Mouse (Mus musculus) erythroid progenitor cell, adult 5-6 weeks (primary cell): ENCODE results near the gene Pum2. TPM values are rescaled to one million over a fixed set of nuclear protein-coding genes. Genes with fewer than 3 reads are reported as not detected.
"Not testable (repeated sequence)": the region's sequence is repeated elsewhere in the genome, so short reads cannot be mapped to it uniquely, and the experiment has no call there.

Source experiments
- ATAC-seq: replicated peaks from 2 replicates; pipeline ENCODE4 v1.8.0; 2016; ENCODE audit warnings: moderate number of reproducible peaks, mild to moderate bottlenecking, moderate TSS enrichment, inconsistent platforms; ENCODE audit not compliant: poor library complexity, low FRiP score, severe bottlenecking
- total RNA-seq, 2 experiments: library from RNA; stranded (forward) in 1 of 2; stranded (reverse) in 1 of 2; fragments of 150-400 nt in 1 of 2; fragments of 186-747, 209-891 nt in 1 of 2; gene quantifications; 2 replicates each; pipeline versions ENCODE4 v1.2.3 to v1.2.4; 2015 to 2017; ENCODE audit warnings: low replicate concordance in 2 of 2

The Pum2 gene
- total RNA-seq, 2 experiments from 2014 or later, result 135 to 142 TPM

DNA sequence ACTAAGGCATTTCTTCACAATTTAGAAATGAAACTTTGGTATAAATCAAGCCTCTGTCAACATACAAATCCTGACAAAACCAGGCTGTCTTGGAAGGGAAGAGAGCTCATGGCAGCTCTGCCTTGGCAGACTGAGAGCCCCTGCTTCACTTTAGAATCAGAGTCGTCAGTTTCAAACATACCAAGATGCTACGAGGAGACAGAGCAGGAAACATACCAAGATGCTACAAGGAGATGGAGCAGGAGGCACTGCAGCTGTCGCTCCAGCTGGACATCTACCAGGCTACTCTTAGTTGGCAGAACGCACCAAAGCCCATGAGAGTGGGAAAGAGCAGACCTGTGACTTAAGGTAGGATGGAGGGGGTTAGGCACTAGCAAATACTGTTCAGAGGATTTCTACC is 11.2 kb upstream of the Pum2 start:
- no peak for ATAC-seq

DNA sequence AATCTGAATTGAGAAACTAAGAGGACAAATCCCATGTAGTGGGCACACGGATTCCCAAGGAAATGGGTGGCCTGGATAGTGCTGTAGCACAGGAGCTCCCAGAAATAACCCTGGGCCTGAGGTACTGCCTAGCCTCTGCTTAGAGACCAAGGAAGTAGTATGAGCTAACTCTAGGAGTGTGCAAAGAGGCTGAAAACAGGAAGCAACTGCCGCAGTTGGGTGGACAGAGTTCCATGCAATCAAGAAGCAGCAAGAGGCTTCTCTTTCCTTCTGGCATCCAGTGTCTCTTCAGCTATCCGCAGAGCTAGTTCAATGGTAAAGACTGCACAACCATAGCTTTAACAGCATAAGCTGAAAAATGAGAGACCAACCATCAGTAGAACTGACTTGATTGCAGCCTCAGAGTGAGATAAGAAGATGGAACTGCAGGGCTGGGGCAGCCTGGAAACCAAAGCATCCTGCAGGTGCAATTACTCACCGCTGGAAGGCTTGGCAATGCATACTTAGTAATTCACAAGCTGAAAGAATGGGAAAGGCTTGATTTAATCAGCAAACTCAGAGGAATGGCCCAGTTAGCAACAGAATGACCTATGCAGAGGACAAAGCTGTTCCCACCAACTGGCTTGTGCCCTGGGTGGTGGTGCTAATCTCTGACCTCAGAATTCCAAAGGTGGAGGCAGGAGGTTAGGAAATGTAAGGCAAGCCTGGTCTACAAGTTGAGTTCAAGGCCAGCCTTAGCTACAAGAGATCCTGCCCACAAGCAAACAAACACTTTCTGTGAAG is 6.3 kb upstream of the Pum2 start:
- ATAC-seq, result no peak

DNA sequence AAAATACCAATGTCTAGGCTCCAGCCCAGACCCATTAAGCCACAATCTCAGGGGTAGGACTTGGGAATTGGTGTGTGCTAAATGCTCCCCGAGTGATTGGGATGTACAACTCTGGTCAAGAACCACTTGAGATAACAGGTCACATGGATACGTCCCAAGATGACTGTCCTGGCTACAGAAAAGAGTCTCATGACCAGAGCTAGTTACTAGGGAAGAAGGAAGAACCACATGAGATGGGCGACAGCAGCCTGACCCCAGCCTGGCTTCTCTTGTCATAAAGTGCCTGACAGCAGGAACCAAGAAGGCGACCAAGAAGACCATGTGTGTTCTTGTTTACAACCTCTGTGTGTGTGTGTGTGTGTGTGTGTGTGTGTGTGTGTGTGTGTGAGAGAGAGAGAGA is 4.5 kb upstream of the Pum2 start:
- ATAC-seq, result no peak

DNA sequence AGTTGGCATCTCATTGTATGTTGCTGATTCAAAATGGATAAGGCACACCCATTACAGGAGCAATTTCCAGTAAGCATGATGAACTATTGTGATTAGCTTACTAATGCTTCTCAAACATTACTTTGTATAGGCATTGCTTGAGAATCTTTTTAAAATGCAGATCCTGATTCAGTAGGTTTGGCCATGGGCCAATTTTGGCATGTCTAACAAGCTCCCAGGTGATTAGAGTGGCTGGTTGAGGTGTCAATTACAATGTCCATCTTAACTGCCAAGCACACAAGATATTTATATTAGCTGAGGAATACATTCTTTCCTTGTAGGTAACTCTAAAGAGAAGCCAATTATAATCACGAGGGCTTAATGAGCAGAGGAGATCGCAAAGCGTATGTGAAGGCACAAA is 4.1 kb upstream of the Pum2 start:
- ATAC-seq, result no peak

DNA sequence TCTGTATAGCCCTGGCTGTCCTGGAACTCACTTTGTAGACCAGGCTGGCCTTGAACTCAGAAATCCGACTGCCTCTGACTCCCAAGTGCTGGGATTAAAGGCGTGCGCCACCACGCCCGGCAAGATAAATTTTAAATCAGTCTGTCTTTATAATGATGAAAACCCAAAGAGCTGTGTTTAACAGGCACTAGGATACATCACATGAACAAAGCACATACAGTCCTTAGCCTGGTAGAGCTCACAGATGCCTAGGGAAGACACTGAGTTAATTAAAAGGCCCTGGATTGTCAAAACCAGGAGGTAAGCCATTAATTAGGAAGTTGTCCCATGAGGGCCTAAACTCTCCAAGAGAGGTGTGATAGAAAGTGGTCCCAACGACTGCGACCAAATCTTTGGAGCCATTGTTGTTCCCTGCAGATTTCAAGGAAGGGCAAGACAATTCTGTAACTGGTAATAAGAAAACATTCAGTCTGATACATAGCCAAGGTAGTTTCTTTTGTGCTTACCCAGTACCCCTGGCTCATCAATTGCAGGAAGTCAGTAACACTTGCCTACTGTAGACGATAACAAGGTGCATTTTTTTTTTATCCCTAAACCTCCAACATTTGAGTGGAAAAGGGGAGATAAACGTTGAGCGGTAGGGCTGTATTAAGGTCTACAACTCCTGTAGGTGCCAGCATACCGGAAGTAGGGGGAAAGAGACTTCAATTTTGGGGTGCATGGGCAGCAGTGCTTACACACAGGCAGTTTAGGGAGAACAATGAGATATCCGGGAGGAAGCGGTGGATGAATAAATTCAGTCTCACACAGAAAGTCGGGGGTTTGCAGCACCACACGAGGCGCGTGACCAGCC is 587 bp upstream of the Pum2 start:
- ATAC-seq, result 0 out of 2 replicates have a peak, but pooled peaks have one; percentile 3

DNA sequence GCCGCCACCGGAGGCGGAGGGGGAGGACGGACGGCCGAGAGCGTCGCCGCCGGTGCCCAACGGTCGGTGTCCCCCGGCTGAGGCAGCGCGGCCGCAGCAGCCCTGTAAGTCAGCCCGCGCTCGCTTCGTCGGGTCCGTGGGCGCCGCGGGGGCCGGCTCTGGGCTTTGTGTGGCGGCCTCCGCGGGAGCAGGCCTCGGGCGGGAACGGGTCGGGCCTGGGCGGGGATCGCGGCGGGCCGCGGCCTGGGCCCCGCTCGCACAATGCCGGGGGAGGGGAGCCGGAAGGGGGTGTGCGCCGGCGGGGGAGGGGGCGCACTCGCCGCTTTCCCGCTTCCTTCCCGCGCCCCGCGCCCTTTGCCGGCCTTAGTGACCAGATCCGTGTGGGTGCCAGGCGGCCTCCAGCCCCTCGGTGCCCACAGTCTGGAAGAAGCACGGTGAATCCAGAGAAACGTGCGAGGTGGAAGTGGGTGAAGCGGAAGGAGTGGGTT is 487 bp downstream of the Pum2 start:
- peak; percentile 20 for ATAC-seq

DNA sequence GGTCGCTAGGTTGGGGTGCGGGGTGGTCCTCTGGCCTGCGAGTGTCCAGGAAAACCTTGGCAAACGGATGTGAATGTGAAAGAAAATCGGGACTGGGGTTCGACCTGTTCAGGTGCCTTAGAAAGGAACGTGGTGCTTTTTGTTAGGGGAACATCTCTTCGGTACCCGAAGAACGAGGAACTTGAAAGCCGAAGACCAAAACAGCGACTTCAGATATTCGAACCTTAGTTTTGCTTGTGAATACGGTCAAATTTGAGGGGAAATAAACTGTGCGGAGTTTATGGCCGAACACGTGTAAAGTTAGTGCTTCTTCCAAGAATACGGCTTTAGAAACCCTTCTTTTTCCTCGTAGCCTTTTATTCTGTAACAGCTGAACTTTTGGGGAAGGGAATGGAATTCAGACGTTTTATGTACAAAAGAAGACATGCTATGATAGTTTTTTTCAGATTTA is 982 bp downstream of the Pum2 start:
- ATAC-seq, result no peak

DNA sequence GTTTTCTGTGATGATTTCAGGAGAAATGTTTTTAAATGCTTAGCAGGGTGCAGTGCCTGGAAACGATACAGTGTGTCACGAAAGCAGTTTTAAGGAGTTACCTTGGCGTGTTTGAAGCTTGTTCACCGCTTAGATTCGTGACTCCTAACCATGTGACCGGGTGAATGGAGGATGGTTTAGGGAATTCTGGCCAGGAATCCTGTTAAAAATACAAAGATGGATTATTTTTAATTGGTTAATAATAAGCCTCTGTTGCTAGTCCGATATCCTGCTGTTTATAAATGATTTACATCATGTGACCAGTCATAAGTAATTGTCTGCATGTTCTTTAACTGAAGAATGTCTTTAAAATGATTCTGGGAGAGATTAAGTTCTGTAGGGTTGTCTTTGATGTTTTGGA is 1.4 kb downstream of the Pum2 start:
- ATAC-seq, result no peak

DNA sequence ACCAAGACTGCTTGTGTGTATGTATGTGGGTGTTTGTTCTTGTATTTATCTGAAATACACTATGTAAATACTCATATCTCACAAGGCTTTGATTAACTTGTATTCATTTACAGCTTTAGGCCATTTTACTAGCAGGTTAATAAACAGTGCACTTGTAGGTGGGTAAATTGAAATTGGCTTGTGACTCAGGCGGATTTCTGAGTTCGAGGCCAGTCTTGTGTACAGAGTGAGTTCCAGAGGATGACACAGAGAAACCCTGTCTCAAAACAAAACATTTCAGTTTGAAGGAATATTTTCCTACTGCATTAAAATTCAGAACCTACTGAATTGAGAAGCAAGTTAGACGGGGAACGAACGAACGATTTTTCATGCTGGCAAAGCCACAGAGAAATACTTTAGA is 2.4 kb downstream of the Pum2 start:
- no peak for ATAC-seq

DNA sequence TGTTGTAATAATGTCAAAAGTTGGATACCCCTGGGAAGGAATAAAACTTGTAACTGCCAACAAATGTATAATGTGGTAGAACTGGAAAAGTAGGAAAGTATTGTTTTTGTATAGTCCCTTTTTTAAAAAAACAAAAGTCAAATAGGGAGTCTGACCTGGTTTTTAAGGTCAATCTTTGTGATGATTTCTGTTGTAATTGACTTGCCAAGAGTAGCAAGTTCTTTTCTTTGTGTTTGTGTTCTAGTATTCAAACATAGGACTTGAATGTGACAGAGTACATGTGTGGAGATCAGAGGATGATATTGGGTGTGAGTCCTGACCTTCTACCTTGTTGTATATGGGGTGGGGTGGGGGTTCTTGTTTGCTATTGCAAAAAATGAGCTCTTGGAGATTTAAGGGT is 4.0 kb downstream of the Pum2 start:
- ATAC-seq, result no peak

DNA sequence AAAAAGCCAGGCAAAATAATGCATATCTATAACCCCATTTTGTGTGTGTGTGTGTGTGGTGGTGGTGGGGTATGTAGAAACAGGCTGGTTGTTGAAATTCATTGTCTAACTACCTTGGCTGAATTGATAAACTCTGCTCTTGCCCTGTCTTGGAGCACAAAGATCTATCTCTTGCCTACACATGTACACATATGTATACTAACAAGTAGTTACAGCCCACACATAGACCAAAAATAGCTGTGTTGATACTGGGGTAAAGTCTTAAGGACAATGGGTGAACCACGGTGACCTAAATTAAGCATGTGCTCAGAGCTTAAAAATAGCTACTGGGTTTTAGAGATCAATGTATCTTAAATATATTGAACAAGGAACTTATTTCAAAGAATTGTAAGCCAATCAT is 10.3 kb downstream of the Pum2 start:
- ATAC-seq, result no peak

DNA sequence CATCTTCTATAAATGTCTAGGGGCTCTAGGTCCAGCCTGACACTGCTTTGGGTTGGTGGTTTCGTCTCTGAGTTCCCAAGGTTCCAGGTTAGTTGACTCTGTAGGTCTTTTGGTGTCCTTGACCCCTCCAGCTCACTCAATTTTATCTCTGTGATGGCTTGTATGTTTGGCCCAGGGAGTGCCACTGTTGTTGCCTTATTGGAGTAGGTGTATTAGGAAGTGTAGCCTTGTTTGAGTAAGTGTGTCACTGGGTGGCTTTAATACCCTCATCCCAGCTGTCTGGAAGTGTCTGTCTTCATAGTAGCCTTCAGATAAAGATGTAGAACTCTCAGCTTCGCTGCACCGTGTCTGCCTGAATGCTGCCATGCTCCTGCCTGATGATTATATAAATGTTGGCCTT is 11.1 kb downstream of the Pum2 start:
- no peak for ATAC-seq

DNA sequence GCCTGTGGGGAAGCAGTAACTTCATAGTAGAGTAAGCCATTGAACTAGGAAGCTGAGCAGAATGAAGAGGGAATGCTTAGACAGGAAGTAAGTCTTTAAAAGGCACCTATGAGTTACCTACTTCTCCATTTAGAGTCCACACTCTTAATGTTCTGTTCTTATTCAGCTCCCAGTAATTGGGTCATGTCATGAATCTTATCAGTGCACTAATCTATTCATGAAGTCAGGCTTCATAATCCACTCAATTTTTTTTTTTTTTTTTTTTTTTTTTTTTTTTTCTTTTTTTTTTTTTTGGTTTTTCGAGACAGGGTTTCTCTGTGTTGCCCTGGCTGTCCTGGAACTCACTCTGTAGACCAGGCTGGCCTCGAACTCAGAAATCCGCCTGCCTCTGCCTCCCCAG is 15.9 kb downstream of the Pum2 start:
- not testable (repeated sequence) for ATAC-seq

DNA sequence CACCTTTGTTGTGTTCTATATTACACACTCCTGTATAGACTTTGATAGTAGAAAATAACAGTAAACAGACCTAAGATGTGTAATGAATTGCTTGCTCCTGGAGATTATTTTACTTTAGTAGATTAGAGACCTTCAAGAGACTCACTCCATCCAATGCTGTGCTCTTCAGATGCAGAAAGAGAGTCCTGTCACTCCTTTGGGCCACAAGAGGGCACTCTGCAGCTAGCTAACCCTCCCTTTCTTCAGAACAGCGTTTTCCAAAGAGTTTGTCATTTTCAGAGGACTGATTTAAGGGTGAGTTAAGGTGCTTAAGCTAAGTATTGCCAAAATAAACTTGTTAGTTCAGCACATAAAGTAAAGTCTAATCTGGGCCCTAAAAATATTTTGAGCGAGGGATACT is 25.0 kb downstream of the Pum2 start:
- peak; percentile 75 for ATAC-seq

DNA sequence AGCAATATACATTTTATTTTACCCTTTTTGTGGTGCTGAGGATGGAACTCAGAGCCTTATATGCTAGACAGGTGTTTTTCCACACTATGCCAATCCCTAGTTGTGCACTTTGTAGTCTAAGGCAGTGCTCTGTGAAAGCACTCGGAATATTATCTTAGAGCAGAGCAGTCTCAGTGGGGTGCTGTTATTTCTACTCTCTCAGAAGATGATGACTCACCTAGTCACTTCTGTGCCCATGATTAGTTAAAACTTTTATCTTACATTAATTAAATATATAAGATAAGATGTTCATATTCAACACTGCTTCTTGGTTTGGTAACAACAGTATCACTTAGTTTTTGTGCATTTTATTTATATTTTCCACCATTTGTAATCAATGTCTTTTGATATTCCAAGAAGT is 30.1 kb downstream of the Pum2 start:
- ATAC-seq, result no peak

DNA sequence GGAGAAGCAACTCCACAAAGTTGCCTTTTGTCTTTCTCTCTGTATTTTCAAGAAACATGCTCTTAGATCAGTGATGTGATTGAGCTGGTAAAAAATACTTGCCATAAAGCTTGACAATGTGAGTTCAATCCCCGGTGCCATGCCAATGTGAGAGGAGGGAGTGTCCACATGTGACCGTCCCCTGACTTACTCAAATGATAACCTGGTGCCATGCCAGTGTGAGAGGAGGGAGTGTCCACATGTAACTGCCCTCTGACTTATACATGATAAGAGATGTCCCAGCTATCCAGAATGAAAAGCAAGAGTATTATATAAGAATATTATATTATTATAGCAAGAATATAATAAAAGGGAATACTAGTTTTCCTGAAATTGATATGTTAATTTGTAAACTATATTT is 34.9 kb downstream of the Pum2 start:
- peak; percentile 100 for ATAC-seq

DNA sequence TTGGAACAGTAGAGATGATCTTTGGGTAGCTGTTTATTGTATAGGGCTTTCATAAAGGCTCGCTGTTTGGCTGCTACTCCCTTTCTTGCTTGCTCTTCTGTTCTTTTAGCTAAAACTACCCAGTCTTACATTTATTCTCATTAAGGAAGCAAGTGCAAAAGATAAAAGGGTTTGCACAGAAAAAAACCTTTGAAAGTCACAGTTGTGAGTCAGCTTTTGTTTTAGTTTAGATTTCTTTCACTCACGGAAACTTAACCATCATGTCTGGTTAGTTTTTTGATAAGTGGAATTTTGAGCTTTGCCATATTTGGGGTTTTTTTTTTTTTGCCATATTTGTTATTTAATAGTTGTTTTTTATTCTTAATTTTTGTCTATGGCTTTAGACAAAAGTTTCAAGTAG is 38.7 kb downstream of the Pum2 start:
- no peak for ATAC-seq

DNA sequence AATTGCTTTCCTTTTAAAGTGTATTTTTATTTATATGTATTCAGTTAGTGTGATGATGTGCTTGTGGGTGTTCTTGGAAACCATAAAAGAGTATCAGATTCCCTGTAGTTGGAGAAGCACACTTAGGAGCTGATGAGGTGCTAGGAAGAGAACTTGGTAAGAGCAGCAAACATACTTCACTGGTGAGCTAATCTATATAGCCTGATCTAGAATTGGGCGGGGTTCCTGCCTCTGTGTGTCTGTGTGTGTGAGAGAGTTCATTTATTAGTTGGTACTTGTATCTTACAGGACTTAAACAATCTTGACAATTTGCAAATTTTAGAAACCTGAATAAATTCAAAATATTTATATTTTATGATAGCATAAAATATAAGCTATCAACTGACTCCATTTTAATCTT is 42.2 kb downstream of the Pum2 start:
- peak; percentile 75 for ATAC-seq

DNA sequence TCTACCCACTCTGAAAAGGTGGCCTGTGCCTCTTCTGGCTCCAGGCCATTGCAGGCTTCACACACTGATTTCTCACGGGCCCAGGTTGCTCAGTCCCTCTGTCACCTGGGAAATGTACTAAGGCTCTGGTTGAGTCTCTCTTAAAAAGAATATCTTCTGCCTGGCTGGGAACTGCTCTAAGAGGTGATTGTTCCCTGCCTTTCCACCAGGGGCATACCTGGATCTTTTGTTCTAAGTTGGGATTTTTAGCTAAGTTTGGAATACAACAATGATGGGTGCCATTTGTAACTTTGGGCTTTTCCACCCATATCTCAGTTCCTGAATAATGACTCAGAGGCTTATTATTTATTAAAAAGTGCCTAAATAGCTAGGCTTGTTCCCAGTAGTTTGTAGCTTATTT is 53.0 kb downstream of the Pum2 start:
- no peak for ATAC-seq

DNA sequence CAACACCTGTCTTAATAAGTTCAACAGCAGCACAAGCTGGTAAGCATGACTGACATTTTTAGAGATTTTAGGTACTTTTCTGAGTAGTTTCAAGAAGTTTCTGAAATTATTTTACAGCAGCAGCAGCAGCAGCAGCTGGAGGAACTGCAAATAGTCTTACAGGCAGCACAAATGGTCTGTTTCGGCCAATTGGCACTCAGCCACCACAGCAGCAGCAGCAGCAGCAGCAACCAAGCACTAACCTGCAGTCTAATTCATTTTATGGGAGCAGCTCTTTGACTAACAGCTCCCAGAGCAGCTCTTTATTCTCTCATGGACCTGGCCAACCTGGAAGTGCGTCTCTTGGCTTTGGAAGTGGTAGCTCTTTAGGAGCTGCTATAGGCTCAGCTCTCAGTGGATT is 54.8 kb downstream of the Pum2 start:
- ATAC-seq, result no peak

DNA sequence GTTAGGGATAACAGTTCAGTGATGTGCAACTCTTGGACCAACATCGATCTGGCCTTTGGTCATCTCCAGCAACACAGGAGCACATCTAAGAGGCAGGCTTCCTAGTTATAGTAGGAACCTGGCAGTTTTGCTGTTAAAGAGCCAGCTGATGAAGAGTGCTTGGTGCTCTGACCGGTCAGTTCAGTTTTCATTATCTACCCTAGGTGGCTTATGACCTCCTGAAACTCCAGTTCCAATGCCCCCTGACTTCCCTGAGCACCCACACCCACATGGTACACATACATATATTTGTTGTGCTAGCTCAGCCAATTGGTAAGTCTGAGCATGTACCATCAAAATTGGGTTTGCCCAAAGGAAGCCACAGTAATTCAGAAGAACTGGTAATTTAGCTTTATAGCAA is 79.7 kb downstream of the Pum2 start:
- ATAC-seq, result no peak
